Mouse (Mus musculus): Measurements from ENCODE around the gene Rhobtb3.

GRCm38 (mm10) chr13:75824611-75825319 is 119.0 kb downstream of the Rhobtb3 start:
- TF ChIP-seq MAFK (IDR thresholded peaks at IDR 0.05; ENCODE audit: insufficient read depth, low read depth, low read length) (no peak), ZNF384 (IDR thresholded peaks at IDR 0.05; ENCODE audit: low read depth, low read length) (no peak), CHD2 (IDR thresholded peaks at IDR 0.05; ENCODE audit: low read depth, low read length) (no peak), ZC3H11A (IDR thresholded peaks at IDR 0.05; ENCODE audit: borderline replicate concordance, low read depth, low read length) (no peak), HCFC1 (IDR thresholded peaks at IDR 0.05; ENCODE audit: borderline replicate concordance, insufficient read depth, low read length) (no peak)

All from ES-E14 (cell line).